Comparison of ENCODE assay signal across 10 mouse cellular contexts in the genomic region with DNA sequence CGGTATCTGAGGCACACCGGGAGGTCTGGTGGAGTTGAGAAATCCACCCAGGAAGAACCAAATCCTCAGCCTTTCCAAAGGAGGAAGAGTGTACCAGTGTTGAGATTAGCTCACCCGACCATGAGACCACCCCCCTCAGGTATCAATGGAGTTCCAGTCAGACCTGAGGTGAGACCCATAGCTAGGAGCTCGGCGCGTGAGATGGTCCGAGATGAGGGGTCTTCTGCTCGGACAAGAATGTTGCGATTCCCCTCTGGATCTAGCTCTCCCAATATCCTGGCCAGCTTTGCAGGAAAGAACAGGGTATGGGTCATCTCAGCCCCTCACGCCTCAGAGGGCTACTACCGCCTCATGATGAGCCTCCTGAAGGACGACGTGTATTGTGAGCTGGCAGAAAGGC. TPM values are rescaled to one million over a fixed set of nuclear protein-coding genes. Genes with fewer than 3 reads are reported as not detected.
DNase-seq lines count a peak whose midpoint lies in the region; ATAC-seq and TF ChIP-seq lines count a peak whose summit lies in the region.
"Had no signal": no experiment of that assay in that cellular context is flagged by ENCODE, and none has a peak within 500 bp of the region (broad histone marks: within the 10 kb centered on the region; RNA-seq: fewer than 3 reads in every experiment).

No protein-coding gene starts in this region.

- H3K9me3 ChIP-seq in hindbrain, embryonic 12.5 days (replicated peaks), result no peaks in the 10 kb centered on the region
- no peaks in the 10 kb centered on the region for H3K9me3 ChIP-seq in hindbrain, embryonic 11.5 days (ENCODE audit: control insufficient read depth, low read length)
- no peaks in the 10 kb centered on the region for H3K9me3 ChIP-seq in embryonic facial prominence, embryonic 11.5 days (replicated peaks; ENCODE audit: control insufficient read depth, low read length)
- no peaks in the 10 kb centered on the region for H3K9me3 ChIP-seq in heart, embryonic 15.5 days (replicated peaks)
- no peaks in the 10 kb centered on the region for H3K9me3 ChIP-seq in liver, postnatal 0 days (ENCODE audit: low read length)

- no peak overlapping the region for H3K9ac ChIP-seq in hindbrain, embryonic 12.5 days
- H3K9ac ChIP-seq in hindbrain, embryonic 11.5 days (ENCODE audit: low read depth, low read length), result no peak overlapping the region
- no peak overlapping the region for H3K9ac ChIP-seq in embryonic facial prominence, embryonic 11.5 days (replicated peaks; ENCODE audit: low read length)
- H3K9ac ChIP-seq in heart, embryonic 15.5 days, result peak overlapping the region; percentile 68
- no peak overlapping the region for H3K9ac ChIP-seq in liver, postnatal 0 days (replicated peaks)

- no peak for ATAC-seq in hindbrain, embryonic 12.5 days (ENCODE audit: low FRiP score)
- ATAC-seq in hindbrain, embryonic 11.5 days (ENCODE audit: low FRiP score), result no peak
- ATAC-seq in embryonic facial prominence, embryonic 11.5 days (replicated peaks; ENCODE audit: insufficient number of reproducible peaks, low FRiP score, low TSS enrichment, low read depth), result 0 out of 2 replicates have a peak, but pooled peaks have one; percentile 15
- ATAC-seq in heart, embryonic 15.5 days (replicated peaks; ENCODE audit: insufficient number of reproducible peaks, insufficient read depth, low FRiP score, low read depth), result no peak
- ATAC-seq in liver, postnatal 0 days, result no peak
- ATAC-seq: activated CD4-positive, CD25-positive, alpha-beta regulatory T cell, adult 4 months had no signal

- H3K4me2 ChIP-seq in hindbrain, embryonic 12.5 days (replicated peaks), result 0 out of 2 replicates have a peak overlapping the region, but pooled peaks have one; percentile 13
- no peak overlapping the region for H3K4me2 ChIP-seq in hindbrain, embryonic 11.5 days (replicated peaks; ENCODE audit: low read depth, low read length)
- no peak overlapping the region for H3K4me2 ChIP-seq in embryonic facial prominence, embryonic 11.5 days (ENCODE audit: low read depth, low read length)
- H3K4me2 ChIP-seq in heart, embryonic 15.5 days, result peak overlapping the region; percentile 59
- peak overlapping the region; percentile 56 for H3K4me2 ChIP-seq in liver, postnatal 0 days (ENCODE audit: low read depth, low read length)

- no peak for TF ChIP-seq POLR2A in cerebellum, adult 2 months (IDR thresholded peaks at IDR 0.05; ENCODE audit: borderline replicate concordance, insufficient read depth, low read length)

- no peak for DNase-seq in hindbrain, embryonic 11.5 days (ENCODE audit: low spot score)
- DNase-seq in embryonic facial prominence, embryonic 11.5 days (ENCODE audit: low spot score), result no peak
- no peak for DNase-seq in liver, postnatal 0 days
- DNase-seq in cerebellum, adult 2 months, result no peak
- DNase-seq in cerebellum, adult 11 months, result no peak
- DNase-seq in ovary, postnatal 10 days (ENCODE audit: low spot score), result no peak
- DNase-seq: cerebellum, adult 18-20 months had no signal

- H3K4me1 ChIP-seq in hindbrain, embryonic 12.5 days, result peaks cover 9% of the 10 kb centered on the region; the same call in 1 of the 2 replicates
- no peaks in the 10 kb centered on the region for H3K4me1 ChIP-seq in hindbrain, embryonic 11.5 days (replicated peaks; ENCODE audit: control insufficient read depth, insufficient read depth, low read length)
- no peaks in the 10 kb centered on the region for H3K4me1 ChIP-seq in embryonic facial prominence, embryonic 11.5 days (ENCODE audit: control insufficient read depth, insufficient read depth, low read length)
- peaks cover 48% of the 10 kb centered on the region for H3K4me1 ChIP-seq in heart, embryonic 15.5 days (replicated peaks)
- no peaks in the 10 kb centered on the region for H3K4me1 ChIP-seq in liver, postnatal 0 days (ENCODE audit: insufficient read depth)
- H3K4me1 ChIP-seq in cerebellum, adult 2 months (ENCODE audit: control insufficient read depth, insufficient read depth, low read length), result no peaks in the 10 kb centered on the region

- TF ChIP-seq CTCF in liver, postnatal 0 days (IDR thresholded peaks at IDR 0.05; ENCODE audit: low read depth), result no peak
- TF ChIP-seq CTCF in cerebellum, adult 2 months (IDR thresholded peaks at IDR 0.05; ENCODE audit: borderline replicate concordance, insufficient read depth, low read depth, low read length), result no peak

- no peaks in the 10 kb centered on the region for H3K36me3 ChIP-seq in hindbrain, embryonic 12.5 days
- no peaks in the 10 kb centered on the region for H3K36me3 ChIP-seq in hindbrain, embryonic 11.5 days (ENCODE audit: control insufficient read depth, insufficient read depth, low read length)
- H3K36me3 ChIP-seq in embryonic facial prominence, embryonic 11.5 days (replicated peaks; ENCODE audit: control insufficient read depth, insufficient read depth, low read depth, low read length), result no peaks in the 10 kb centered on the region
- H3K36me3 ChIP-seq in heart, embryonic 15.5 days, result no peaks in the 10 kb centered on the region
- no peaks in the 10 kb centered on the region for H3K36me3 ChIP-seq in liver, postnatal 0 days (replicated peaks; ENCODE audit: insufficient read depth, low read length)

- H3K27ac ChIP-seq in hindbrain, embryonic 12.5 days, result no peak overlapping the region
- no peak overlapping the region for H3K27ac ChIP-seq in hindbrain, embryonic 11.5 days (ENCODE audit: low read depth, low read length)
- H3K27ac ChIP-seq in embryonic facial prominence, embryonic 11.5 days (replicated peaks; ENCODE audit: low read depth, low read length), result no peak overlapping the region
- no peak overlapping the region for H3K27ac ChIP-seq in heart, embryonic 15.5 days
- no peak overlapping the region for H3K27ac ChIP-seq in liver, postnatal 0 days (ENCODE audit: low read depth)
- no peak overlapping the region for H3K27ac ChIP-seq in cerebellum, adult 2 months (ENCODE audit: insufficient read depth, low read length)

- H3K4me3 ChIP-seq in hindbrain, embryonic 12.5 days, result no peak overlapping the region
- H3K4me3 ChIP-seq in hindbrain, embryonic 11.5 days (ENCODE audit: low read depth, low read length), result no peak overlapping the region
- no peak overlapping the region for H3K4me3 ChIP-seq in embryonic facial prominence, embryonic 11.5 days (ENCODE audit: low read depth, low read length)
- peak overlapping the region; percentile 52 for H3K4me3 ChIP-seq in heart, embryonic 15.5 days
- peak overlapping the region; percentile 29; the same call in 1 of the 2 replicates for H3K4me3 ChIP-seq in liver, postnatal 0 days (ENCODE audit: low read depth, low read length)
- H3K4me3 ChIP-seq in cerebellum, adult 2 months (replicated peaks; ENCODE audit: insufficient read depth, low read depth, low read length), result no peak overlapping the region

- no peaks in the 10 kb centered on the region for H3K27me3 ChIP-seq in hindbrain, embryonic 12.5 days
- no peaks in the 10 kb centered on the region for H3K27me3 ChIP-seq in hindbrain, embryonic 11.5 days (ENCODE audit: control insufficient read depth, insufficient read depth, low read length)
- H3K27me3 ChIP-seq in embryonic facial prominence, embryonic 11.5 days (ENCODE audit: control insufficient read depth, insufficient read depth, low read length), result no peaks in the 10 kb centered on the region
- H3K27me3 ChIP-seq in heart, embryonic 15.5 days, result no peaks in the 10 kb centered on the region
- H3K27me3 ChIP-seq in liver, postnatal 0 days (ENCODE audit: insufficient read depth, low read length), result no peaks in the 10 kb centered on the region
- no peaks in the 10 kb centered on the region for H3K27me3 ChIP-seq in cerebellum, adult 2 months (ENCODE audit: control insufficient read depth, insufficient read depth, low read length)

- no peak for TF ChIP-seq EP300 in liver, postnatal 0 days (IDR thresholded peaks at IDR 0.05; ENCODE audit: low read depth)

- 92% methylated on average over 13 of the region's 13 CpGs for WGBS in hindbrain, embryonic 12.5 days
- 93% methylated on average over 13 of the region's 13 CpGs for WGBS in hindbrain, embryonic 11.5 days
- WGBS in embryonic facial prominence, embryonic 11.5 days, result 88% methylated on average over 13 of the region's 13 CpGs
- 73% methylated on average over 13 of the region's 13 CpGs for WGBS in heart, embryonic 15.5 days
- WGBS in liver, postnatal 0 days (ENCODE audit: insufficient replicate concordance), result 77% methylated on average over 13 of the region's 13 CpGs
- WGBS in cerebellum, adult 2 months, result 93% methylated on average over 13 of the region's 13 CpGs

RNA-seq across cellular contexts. Expression of a gene that starts 1.8 kb away (rescaled TPM):
- 28.3 and 35.3 TPM in 2 replicates for polyA plus RNA-seq in hindbrain, embryonic 12.5 days (2016; fragmentation: Nextera tagmentation; extraction: Ambion mirVana)
- 19.0 and 22.7 TPM in 2 replicates for polyA plus RNA-seq in hindbrain, embryonic 11.5 days (2014; fragmentation: Nextera tagmentation; extraction: Ambion mirVana)
- 25.0 and 26.0 TPM in 2 replicates for polyA plus RNA-seq in embryonic facial prominence, embryonic 11.5 days (2014; fragmentation: Nextera tagmentation; extraction: Ambion mirVana)
- polyA plus RNA-seq in heart, embryonic 15.5 days (2015; fragmentation: Nextera tagmentation; extraction: Ambion mirVana), result 110 and 113 TPM in 2 replicates
- 21.0 and 27.2 TPM in 2 replicates for polyA plus RNA-seq in liver, postnatal 0 days (2015; fragmentation: Nextera tagmentation; extraction: Ambion mirVana)
- polyA plus RNA-seq in cerebellum, adult 2 months (2012; rRNA removed), result 3.2 and 3.8 TPM in 2 replicates

Comparison
In these comparisons a context has a peak if more than half of its experiments do, and no peak if none do; other contexts are left out.
1. H3K4me2 ChIP-seq: peak in hindbrain, embryonic 12.5 days (single experiment), heart, embryonic 15.5 days (single experiment) and liver, postnatal 0 days (single experiment); none in hindbrain, embryonic 11.5 days (single experiment) and embryonic facial prominence, embryonic 11.5 days (single experiment).
2. H3K4me3 ChIP-seq: peak in heart, embryonic 15.5 days (single experiment) and liver, postnatal 0 days (single experiment); none in hindbrain, embryonic 12.5 days (single experiment), hindbrain, embryonic 11.5 days (single experiment), embryonic facial prominence, embryonic 11.5 days (single experiment) and cerebellum, adult 2 months (single experiment).